Mouse (Mus musculus) hindbrain, postnatal 0 days (tissue): ENCODE measurements around the gene Gm9958. TPM values are rescaled to one million over a fixed set of nuclear protein-coding genes. Genes with fewer than 3 reads are reported as not detected.
A peak's percentile ranks its signal among the peaks of the same experiment; 100 is the strongest.

Experiments
- ATAC-seq: fragments of 200-750 bp; cut with Nextera tagmentation; 2 replicates; pipeline ENCODE4 v1.8.0; 2017; ENCODE audit warnings: mild to moderate bottlenecking, moderate TSS enrichment, moderate library complexity
- DNase-seq: peaks from one replicate; pipeline ENCODE4 v3.0.0-alpha.2; 2015; ENCODE audit warnings: low spot score
- H3K27ac ChIP-seq: fragments of 300-500 bp; sonication (generic); 2 replicates; pipeline ENCODE4 v1.5.1; 2014; ENCODE audit warnings: mild to moderate bottlenecking
- H3K27me3 ChIP-seq: fragments of 300-500 bp; sonication (generic); 2 replicates; pipeline ENCODE4 v1.6.1; 2014; ENCODE audit warnings: low read length, mixed read lengths; ENCODE audit not compliant: insufficient read depth
- H3K36me3 ChIP-seq: fragments of 300-500 bp; sonication (generic); 2 replicates; pipeline ENCODE4 v1.6.1; 2014; ENCODE audit warnings: low read length, mixed read lengths; ENCODE audit not compliant: insufficient read depth
- H3K4me1 ChIP-seq: fragments of 300-500 bp; sonication (generic); 2 replicates; pipeline ENCODE4 v1.6.1; 2014; ENCODE audit warnings: antibody characterized with exemption, low read length, mixed read lengths; ENCODE audit not compliant: insufficient read depth
- H3K4me2 ChIP-seq: fragments of 300-500 bp; sonication (generic); 2 replicates; pipeline ENCODE4 v1.6.1; 2014; ENCODE audit warnings: low read depth, mild to moderate bottlenecking, low read length, moderate library complexity, mixed read lengths
- H3K4me3 ChIP-seq: fragments of 300-500 bp; sonication (generic); 2 replicates; pipeline ENCODE4 v1.5.1; 2014; ENCODE audit warnings: low read length
- H3K9ac ChIP-seq: fragments of 300-500 bp; sonication (generic); replicated peaks from 2 replicates; pipeline ENCODE4 v1.6.1; 2014; ENCODE audit warnings: mild to moderate bottlenecking, low read length, moderate library complexity, mixed read lengths
- H3K9me3 ChIP-seq: fragments of 300-500 bp; sonication (generic); 2 replicates; pipeline ENCODE4 v1.6.1; 2016; ENCODE audit warnings: low read length, mixed read lengths
- CTCF ChIP-seq: IDR thresholded peaks from 2 replicates; pipeline ENCODE4 v1.5.1; 2016; ENCODE audit warnings: antibody characterized with exemption, control low read depth, low read depth
- WGBS: fragments of 180-500 bp; shearing (Covaris S2); extraction: QIAGEN DNeasy Blood & Tissue Kit; methylation state at CpG from one replicate; pipeline ENCODE4 v1.1.7; 2014; 5-methylcytosine and 5-hydroxymethylcytosine counted together
- polyA plus RNA-seq: library from polyadenylated mRNA; unstranded; fragments of >200 nt; fragmentation: Nextera tagmentation; extraction: Ambion mirVana; gene quantifications from 2 replicates; pipeline ENCODE4 v1.2.1, GENCODE M21; 2015
- total RNA-seq: library from RNA; depleted of rRNA; stranded (reverse); fragments of >200 nt; gene quantifications from 2 replicates; pipeline ENCODE4 v1.2.3, GENCODE M21; 2014; rRNA removed

The Gm9958 gene
- total RNA-seq (0.68 and 1.4 TPM in 2 replicates), polyA plus RNA-seq (1.4 and 2.6 TPM in 2 replicates)

GRCm38 (mm10) chr5:90367067-90367303 lies at the start of gene Gm9958:
TSS of gene Gm9958 (plus strand) at chr5:90367204.
- Histone ChIP-seq H3K27ac (peak within 1 kb of the TSS; percentile 100), H3K4me3 (peak within 1 kb of the TSS; percentile 93), H3K36me3 (no peaks in the 10 kb centered on the region), H3K9me3 (0 out of 2 replicates have a peak, but pooled peaks cover 3% of the 10 kb centered on the region), H3K27me3 (no peaks in the 10 kb centered on the region), H3K4me1 (peaks cover 10% of the 10 kb centered on the region; the same call in 1 of the 2 replicates), H3K4me2 (peak within 1 kb of the TSS; percentile 79), H3K9ac (peak within 1 kb of the TSS; percentile 95)
- no peak for ATAC-seq
- DNase-seq = no peak
- no peak for TF ChIP-seq CTCF
- 2% methylated on average over 7 of the region's 7 CpGs for WGBS

DNA sequence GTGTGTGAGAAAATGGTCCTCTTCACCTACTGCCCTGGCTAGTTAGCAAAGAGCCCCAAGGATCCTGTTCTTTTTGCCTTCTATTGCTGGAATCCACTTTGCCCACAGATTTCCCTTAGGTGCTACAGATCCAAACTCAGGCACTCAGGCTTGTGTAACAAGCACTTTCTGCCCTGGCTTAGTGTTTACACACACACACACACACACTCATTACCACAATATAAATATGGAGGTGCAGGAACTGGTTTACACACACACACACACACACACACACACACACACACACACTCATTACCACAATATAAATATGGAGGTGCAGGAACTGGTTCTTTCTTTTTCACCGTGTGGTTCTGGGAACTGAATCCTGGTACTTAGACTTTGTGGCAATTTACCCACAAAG lies 35.9 kb upstream of the Gm9958 start:
- Histone ChIP-seq H3K4me2 (no peak overlapping the region), H3K36me3 (no peaks in the 10 kb centered on the region), H3K4me1 (no peaks in the 10 kb centered on the region), H3K9me3 (no peaks in the 10 kb centered on the region), H3K4me3 (no peak overlapping the region), H3K27ac (no peak overlapping the region), H3K9ac (no peak overlapping the region), H3K27me3 (no peaks in the 10 kb centered on the region)
- TF ChIP-seq CTCF = no peak
- 74% methylated on average over 1 of the region's 1 CpGs for WGBS
- ATAC-seq (no peak), DNase-seq (no peak)

DNA sequence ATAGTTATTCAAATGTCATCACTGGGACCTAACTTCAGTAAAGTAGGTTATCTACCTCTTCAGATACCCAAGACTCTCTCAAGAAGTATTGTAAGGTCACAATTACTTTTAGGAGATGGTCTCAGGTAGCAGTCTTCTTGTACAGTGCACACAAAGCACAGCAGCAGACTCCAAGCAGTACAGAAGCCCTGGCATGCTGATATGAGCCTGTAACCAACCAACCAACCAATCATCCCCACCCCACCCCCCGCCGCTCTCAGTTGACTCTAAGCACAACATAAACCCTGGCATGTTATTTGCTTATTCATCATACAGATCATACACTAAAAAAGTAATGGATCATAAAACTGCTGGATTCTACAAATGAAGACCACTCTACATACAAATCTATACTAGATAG lies 34.5 kb upstream of the Gm9958 start:
- Histone ChIP-seq H3K36me3 (no peaks in the 10 kb centered on the region), H3K9me3 (no peaks in the 10 kb centered on the region), H3K4me1 (no peaks in the 10 kb centered on the region), H3K9ac (no peak overlapping the region), H3K27me3 (no peaks in the 10 kb centered on the region), H3K4me2 (no peak overlapping the region), H3K4me3 (no peak overlapping the region), H3K27ac (no peak overlapping the region)
- ATAC-seq = no peak
- 100% methylated on average over 2 of the region's 2 CpGs for WGBS
- DNase-seq = no peak
- TF ChIP-seq CTCF = no peak

DNA sequence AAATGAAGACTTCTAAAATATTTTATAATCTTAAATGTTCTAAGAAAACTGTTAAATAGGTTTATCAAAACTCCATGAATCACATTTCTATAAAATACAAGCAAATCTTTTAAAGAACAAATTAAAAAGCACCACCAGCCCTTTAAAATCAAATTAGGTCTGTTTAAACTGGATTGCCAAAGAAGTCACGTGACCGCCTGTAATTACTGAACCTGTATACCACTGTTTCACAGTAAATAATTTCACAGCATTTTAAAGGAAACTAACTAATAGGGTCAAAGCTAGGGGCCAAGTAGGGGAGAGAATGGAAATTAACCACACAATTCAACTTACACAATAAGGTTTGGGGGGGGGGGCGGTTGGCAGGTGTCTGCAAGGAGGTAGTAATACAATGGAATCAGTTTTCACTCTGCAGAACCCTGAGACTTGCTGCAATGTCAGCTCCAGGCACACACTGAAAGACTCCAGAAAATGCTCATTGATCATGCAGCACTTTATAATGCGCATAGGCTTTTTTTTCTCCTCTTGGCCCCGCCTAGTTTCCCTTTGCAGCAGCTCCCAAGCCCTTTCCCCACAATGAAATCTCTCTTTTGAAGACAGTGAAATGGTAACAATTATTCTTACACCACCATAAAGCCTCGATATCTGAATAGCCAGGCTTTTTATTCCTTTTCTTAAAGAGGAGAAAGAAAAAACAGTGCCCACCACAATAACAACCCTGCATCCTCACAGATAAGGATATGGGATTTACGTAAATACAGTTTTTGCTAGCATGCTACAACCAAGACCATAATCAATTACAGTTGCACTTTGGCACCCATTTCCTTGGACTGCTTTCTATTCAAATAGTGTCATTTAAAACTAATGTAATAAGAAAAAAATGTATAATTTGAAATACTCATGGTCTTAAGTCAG lies 28.6 kb upstream of the Gm9958 start:
- DNase-seq (peak; percentile 4), ATAC-seq (0 out of 2 replicates have a peak, but pooled peaks have one; percentile 28)
- TF ChIP-seq CTCF = no peak
- H3K9ac ChIP-seq = 0 out of 2 replicates have a peak overlapping the region, but pooled peaks have one; percentile 15
- WGBS = 35% methylated on average over 7 of the region's 7 CpGs
- peak overlapping the region; percentile 36 for H3K4me3 ChIP-seq
- H3K4me2 ChIP-seq = peak overlapping the region; percentile 57
- H3K27ac ChIP-seq = peak overlapping the region; percentile 42
- H3K27me3 ChIP-seq = no peaks in the 10 kb centered on the region
- H3K9me3 ChIP-seq = no peaks in the 10 kb centered on the region
- H3K36me3 ChIP-seq = no peaks in the 10 kb centered on the region
- no peaks in the 10 kb centered on the region; the same call in 1 of the 2 replicates for H3K4me1 ChIP-seq

- Histone ChIP-seq H3K4me1 (no peaks in the 10 kb centered on the region; the same call in 1 of the 2 replicates), H3K9ac (peak overlapping the region; percentile 42), H3K9me3 (no peaks in the 10 kb centered on the region), H3K4me3 (peak overlapping the region; percentile 36), H3K27me3 (no peaks in the 10 kb centered on the region), H3K4me2 (peak overlapping the region; percentile 57), H3K27ac (peak overlapping the region; percentile 62), H3K36me3 (no peaks in the 10 kb centered on the region)
- peak; percentile 98 for ATAC-seq
- 11% methylated on average over 5 of the region's 5 CpGs for WGBS
- TF ChIP-seq CTCF = no peak
- DNase-seq = peak; percentile 87
These were observed 27.7 kb upstream of the Gm9958 start for GRCm38 (mm10) chr5:90339129-90339952.

DNA sequence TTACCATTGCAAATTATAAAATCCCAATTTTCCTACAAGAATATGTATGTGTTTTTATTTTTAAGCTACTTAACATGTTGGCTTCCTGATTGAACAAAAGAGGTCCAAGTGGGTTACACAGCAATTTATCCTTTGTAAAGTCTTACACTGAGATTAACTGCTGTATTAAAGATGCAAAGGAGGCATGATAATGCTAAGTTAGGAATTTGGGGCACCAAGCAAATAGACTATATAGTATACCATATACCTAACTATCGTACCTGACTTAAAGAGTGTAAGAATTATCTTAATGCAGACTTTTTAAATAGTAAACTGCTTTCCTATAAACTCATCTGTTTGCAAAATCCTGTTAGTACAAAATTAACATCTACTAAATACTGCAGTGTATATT lies 27.1 kb upstream of the Gm9958 start:
- Histone ChIP-seq H3K4me1 (no peaks in the 10 kb centered on the region; the same call in 1 of the 2 replicates), H3K36me3 (no peaks in the 10 kb centered on the region), H3K9me3 (no peaks in the 10 kb centered on the region), H3K9ac (no peak overlapping the region), H3K4me3 (peak overlapping the region; percentile 36; the same call in 1 of the 2 replicates), H3K27me3 (no peaks in the 10 kb centered on the region), H3K4me2 (peak overlapping the region; percentile 57), H3K27ac (no peak overlapping the region)
- no peak for TF ChIP-seq CTCF
- DNase-seq = no peak
- peak; percentile 48 for ATAC-seq
- 76% methylated on average over 1 of the region's 1 CpGs for WGBS
